ENCODE assay signal across 13 mouse cellular contexts in genomic region chr10:68231385-68232182, GRCm38 (mm10). TPM values are rescaled to one million over a fixed set of nuclear protein-coding genes. Genes with fewer than 3 reads are reported as not detected.
DNase-seq lines count a peak whose midpoint lies in the region; ATAC-seq lines count a peak whose summit lies in the region.
"Had no signal": no experiment of that assay in that cellular context is flagged by ENCODE, and none has a peak within 500 bp of the region (broad histone marks: within the 10 kb centered on the region; RNA-seq: fewer than 3 reads in every experiment).

No protein-coding gene starts in this region.

- H3K27me3 ChIP-seq in heart, embryonic 16.5 days (ENCODE audit: control insufficient read depth, insufficient read depth, low read length) = no peaks in the 10 kb centered on the region
- no peaks in the 10 kb centered on the region for H3K27me3 ChIP-seq in intestine, embryonic 15.5 days (replicated peaks)
- H3K27me3 ChIP-seq in stomach, embryonic 16.5 days (ENCODE audit: control insufficient read depth, insufficient read depth, low read length) = no peaks in the 10 kb centered on the region
- H3K27me3 ChIP-seq: embryonic facial prominence, embryonic 13.5 days had no signal

- peak overlapping the region; percentile 21; the same call in 1 of the 2 replicates for H3K27ac ChIP-seq in heart, embryonic 16.5 days (ENCODE audit: low read length)
- peak overlapping the region; percentile 66 for H3K27ac ChIP-seq in intestine, embryonic 15.5 days
- H3K27ac ChIP-seq in stomach, embryonic 16.5 days (ENCODE audit: low read length) = peak overlapping the region; percentile 77
- H3K27ac ChIP-seq: embryonic facial prominence, embryonic 13.5 days; hindbrain, embryonic 14.5 days had no signal

- H3K4me2 ChIP-seq in heart, embryonic 16.5 days (ENCODE audit: low read depth, low read length) = peak overlapping the region; percentile 31; the same call in 1 of the 2 replicates
- H3K4me2 ChIP-seq in intestine, embryonic 15.5 days (replicated peaks) = peak overlapping the region; percentile 34
- H3K4me2 ChIP-seq in stomach, embryonic 16.5 days (ENCODE audit: low read depth, low read length) = peak overlapping the region; percentile 34
- H3K4me2 ChIP-seq: embryonic facial prominence, embryonic 13.5 days; hindbrain, embryonic 14.5 days had no signal

- no peak for DNase-seq in heart, adult 8-10 months (ENCODE audit: low spot score)
- peak; percentile 42 for DNase-seq in lung, postnatal 36 days
- DNase-seq in lung, postnatal 25 days (ENCODE audit: low spot score) = no peak
- DNase-seq in spleen, adult 18-20 months = no peak
- no peak for DNase-seq in frontal cortex, postnatal 10 days (ENCODE audit: low spot score in 2 of 2)
- DNase-seq: cerebellum, postnatal 10 days; thymus, postnatal 36 days had no signal

- no peaks in the 10 kb centered on the region for H3K9me3 ChIP-seq in heart, embryonic 16.5 days (replicated peaks; ENCODE audit: control insufficient read depth, low read length)
- no peaks in the 10 kb centered on the region for H3K9me3 ChIP-seq in intestine, embryonic 15.5 days
- no peaks in the 10 kb centered on the region for H3K9me3 ChIP-seq in stomach, embryonic 16.5 days (replicated peaks; ENCODE audit: control insufficient read depth, low read length)
- H3K9me3 ChIP-seq: embryonic facial prominence, embryonic 13.5 days had no signal

- 41% methylated on average over 18 of the region's 18 CpGs for WGBS in heart, embryonic 16.5 days
- 41% methylated on average over 18 of the region's 18 CpGs for whole genome bisulfite sequencing in intestine, embryonic 15.5 days
- 41% methylated on average over 18 of the region's 18 CpGs for WGBS in stomach, embryonic 16.5 days

- peak; percentile 41; the same call in 1 of the 2 replicates for ATAC-seq in heart, embryonic 16.5 days (replicated peaks; ENCODE audit: extremely low read depth, insufficient read depth, low FRiP score)
- ATAC-seq in intestine, embryonic 15.5 days = peak; percentile 94
- ATAC-seq in stomach, embryonic 16.5 days (ENCODE audit: insufficient read depth, low FRiP score) = peak; percentile 79
- ATAC-seq: activated CD4-positive, CD25-positive, alpha-beta regulatory T cell, adult 4 months had no signal

- H3K4me1 ChIP-seq in heart, embryonic 16.5 days (ENCODE audit: control insufficient read depth, insufficient read depth, low read length) = peaks cover 18% of the 10 kb centered on the region
- 0 out of 2 replicates have a peak, but pooled peaks cover 2% of the 10 kb centered on the region for H3K4me1 ChIP-seq in intestine, embryonic 15.5 days (replicated peaks)
- 0 out of 2 replicates have a peak, but pooled peaks cover 6% of the 10 kb centered on the region for H3K4me1 ChIP-seq in stomach, embryonic 16.5 days (ENCODE audit: control insufficient read depth, insufficient read depth, low read length)

- H3K36me3 ChIP-seq in heart, embryonic 16.5 days (ENCODE audit: control insufficient read depth, insufficient read depth) = peaks cover 21% of the 10 kb centered on the region
- peaks cover 3% of the 10 kb centered on the region; the same call in 1 of the 2 replicates for H3K36me3 ChIP-seq in intestine, embryonic 15.5 days
- peaks cover 6% of the 10 kb centered on the region; the same call in 1 of the 2 replicates for H3K36me3 ChIP-seq in stomach, embryonic 16.5 days (ENCODE audit: control insufficient read depth, insufficient read depth, low read length)

- peak overlapping the region; percentile 54 for H3K9ac ChIP-seq in heart, embryonic 16.5 days (ENCODE audit: low read length)
- no peak overlapping the region for H3K9ac ChIP-seq in intestine, embryonic 15.5 days
- no peak overlapping the region for H3K9ac ChIP-seq in stomach, embryonic 16.5 days (ENCODE audit: low read length)
- H3K9ac ChIP-seq: embryonic facial prominence, embryonic 13.5 days; hindbrain, embryonic 14.5 days had no signal

- H3K4me3 ChIP-seq in heart, embryonic 16.5 days (ENCODE audit: low read length) = no peak overlapping the region
- H3K4me3 ChIP-seq in intestine, embryonic 15.5 days (replicated peaks) = 0 out of 2 replicates have a peak overlapping the region, but pooled peaks have one; percentile 2
- peak overlapping the region; percentile 6; the same call in 1 of the 2 replicates for H3K4me3 ChIP-seq in stomach, embryonic 16.5 days (replicated peaks; ENCODE audit: low read length)
- H3K4me3 ChIP-seq: embryonic facial prominence, embryonic 13.5 days had no signal

RNA-seq across cellular contexts. Expression of gene Arid5b, which starts 47.0 kb away (rescaled TPM):
- polyA plus RNA-seq in heart, embryonic 16.5 days (2015; fragmentation: Nextera tagmentation; extraction: Ambion mirVana) = 19.5 and 19.6 TPM in 2 replicates
- 10 to 100 TPM; 17.7 to 25.4 (median 18.5) TPM for total RNA-seq in heart, adult 8-10 months (2022)
- 27.2 and 29.0 TPM in 2 replicates for polyA plus RNA-seq in intestine, embryonic 15.5 days (2015; fragmentation: Nextera tagmentation; extraction: Ambion mirVana)
- polyA plus RNA-seq in stomach, embryonic 16.5 days (2015; fragmentation: Nextera tagmentation; extraction: Ambion mirVana) = 30.3 and 33.6 TPM in 2 replicates

Comparison
In these comparisons a context has a peak if more than half of its experiments do, and no peak if none do; other contexts are left out.
1. ATAC-seq: peak in every context shown above with its lines; median percentile 94 in intestine, embryonic 15.5 days; 79 in stomach, embryonic 16.5 days; 41 in heart, embryonic 16.5 days.
2. H3K27ac ChIP-seq: peak in every context shown above with its lines; median percentile 77 in stomach, embryonic 16.5 days; 66 in intestine, embryonic 15.5 days; 21 in heart, embryonic 16.5 days.